Mouse (Mus musculus) lung, postnatal 10 days (tissue): ENCODE measurements at regions not wholly inside any gene's neighbourhood (a gene's known extent, or its start where the extent isn't known, plus 50 kb on each side); places are given as distances from the start of the nearest gene placed in this dataset.

ENCODE experiments used
- DNase-seq: peaks from one replicate; pipeline ENCODE4 v3.0.0; 2021

- no peak for DNase-seq
Measured at GRCm38 (mm10) chr9:41587762-41588161, 426.3 kb upstream of the Ubash3b start.

GRCm38 (mm10) chr9:41586966-41587570, 425.6 kb upstream of the Ubash3b start:
- no peak for DNase-seq

- no peak for DNase-seq
Measured at GRCm38 (mm10) chr9:41586291-41586690, 424.8 kb upstream of the Ubash3b start.

- DNase-seq = no peak
Measured at GRCm38 (mm10) chr9:41585771-41586170, 424.3 kb upstream of the Ubash3b start.

GRCm38 (mm10) chr9:41585012-41585411, 423.5 kb upstream of the Ubash3b start:
- no peak for DNase-seq

- no peak for DNase-seq
Measured at GRCm38 (mm10) chr9:41583711-41584329, 422.3 kb upstream of the Ubash3b start.

- no peak for DNase-seq
Measured at GRCm38 (mm10) chr9:41583276-41583675, 421.8 kb upstream of the Ubash3b start.

- no peak for DNase-seq
Measured at GRCm38 (mm10) chr9:41582711-41583236, 421.3 kb upstream of the Ubash3b start.

- DNase-seq = no peak
Measured at GRCm38 (mm10) chr9:41582171-41582570, 420.7 kb upstream of the Ubash3b start.

- DNase-seq = no peak
Measured at GRCm38 (mm10) chr9:41581741-41582140, 420.2 kb upstream of the Ubash3b start.

GRCm38 (mm10) chr9:41581152-41581551, 419.7 kb upstream of the Ubash3b start:
- peak; percentile 16 for DNase-seq

- peak; percentile 55 for DNase-seq
Measured at GRCm38 (mm10) chr9:41580611-41581041, 419.1 kb upstream of the Ubash3b start.

GRCm38 (mm10) chr9:41580067-41580466, 418.6 kb upstream of the Ubash3b start:
- DNase-seq = peak; percentile 12

- DNase-seq = peak; percentile 73
Measured at GRCm38 (mm10) chr9:41579107-41580014, 417.9 kb upstream of the Ubash3b start.

- DNase-seq = no peak
Measured at GRCm38 (mm10) chr9:41578221-41579106, 417.0 kb upstream of the Ubash3b start.

GRCm38 (mm10) chr9:41577760-41578159, 416.3 kb upstream of the Ubash3b start:
- no peak for DNase-seq

- no peak for DNase-seq
Measured at GRCm38 (mm10) chr9:41575826-41576225, 414.3 kb upstream of the Ubash3b start.

GRCm38 (mm10) chr9:41570262-41570661, 408.8 kb upstream of the Ubash3b start:
- DNase-seq = no peak

GRCm38 (mm10) chr9:41566496-41566895, 405.0 kb upstream of the Ubash3b start:
- DNase-seq = no peak

GRCm38 (mm10) chr9:41565784-41566183, 404.3 kb upstream of the Ubash3b start:
- DNase-seq = no peak

GRCm38 (mm10) chr9:41563376-41563775, 401.9 kb upstream of the Ubash3b start:
- no peak for DNase-seq

GRCm38 (mm10) chr9:41558456-41558855, 397.0 kb upstream of the Ubash3b start:
- DNase-seq = no peak
